Mouse (Mus musculus): ENCODE measurements around the gene Masp2. TPM values are rescaled to one million over a fixed set of nuclear protein-coding genes. Genes with fewer than 3 reads are reported as not detected.

Gene Masp2
- polyA plus RNA-seq, 1 experiment: 1.3 TPM

DNA sequence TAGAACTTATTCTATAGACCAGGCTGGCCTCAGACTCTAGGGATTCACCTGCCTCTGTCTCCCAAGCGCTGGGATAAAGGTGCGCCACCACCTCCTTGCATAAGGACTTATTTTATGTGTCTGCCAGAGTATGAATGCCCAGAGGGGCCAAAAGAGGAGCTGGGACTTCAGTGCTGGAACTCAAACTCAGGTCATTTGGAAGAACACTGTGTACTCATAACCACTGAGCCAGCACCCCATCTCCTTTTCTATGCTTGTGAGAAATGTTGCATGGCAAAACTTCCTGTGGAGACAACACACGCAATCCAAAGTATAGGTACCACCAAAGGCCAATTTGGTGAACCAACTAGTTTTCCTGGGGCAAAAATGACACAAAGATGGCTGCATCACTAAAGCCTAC lies 5.6 kb upstream of the Masp2 start:
- DNase-seq (ENCODE audit: low read depth in 1 of 2, low spot score in 2 of 2): no peak
- no peaks in the 10 kb centered on the region for H3K27me3 ChIP-seq (ENCODE audit: control insufficient read depth, insufficient read depth, low read length)
- H3K27ac ChIP-seq (ENCODE audit: insufficient read depth, low read length): no peak overlapping the region
- peaks cover 11% of the 10 kb centered on the region; the same call in 1 of the 2 replicates for H3K4me1 ChIP-seq (ENCODE audit: control insufficient read depth, insufficient read depth, insufficient read length)
- no peak overlapping the region for H3K4me3 ChIP-seq (ENCODE audit: extremely low read depth, insufficient read depth, insufficient read length)
- no peak for TF ChIP-seq CTCF (IDR thresholded peaks at IDR 0.05; ENCODE audit: extremely low read depth, insufficient read depth, insufficient read length, insufficient replicate concordance)
- TF ChIP-seq POLR2A (IDR thresholded peaks at IDR 0.05; ENCODE audit: low read depth, low read length): no peak
- peaks cover 15% of the 10 kb centered on the region for H3K36me3 ChIP-seq (ENCODE audit: control insufficient read depth, insufficient read depth, low read length)
- WGBS: 93% methylated on average over 3 of the region's 3 CpGs

GRCm38 (mm10) chr4:148598826-148599225 lies 3.5 kb upstream of the Masp2 start:
- H3K27me3 ChIP-seq (ENCODE audit: control insufficient read depth, insufficient read depth, low read length): no peaks in the 10 kb centered on the region
- WGBS: 92% methylated on average over 12 of the region's 12 CpGs
- H3K36me3 ChIP-seq (ENCODE audit: control insufficient read depth, insufficient read depth, low read length): peaks cover 13% of the 10 kb centered on the region
- no peak for DNase-seq (ENCODE audit: low read depth in 1 of 2, low spot score in 2 of 2)
- no peak overlapping the region for H3K27ac ChIP-seq (ENCODE audit: insufficient read depth, low read length)
- TF ChIP-seq POLR2A (IDR thresholded peaks at IDR 0.05; ENCODE audit: low read depth, low read length): no peak
- no peak for TF ChIP-seq CTCF (IDR thresholded peaks at IDR 0.05; ENCODE audit: extremely low read depth, insufficient read depth, insufficient read length, insufficient replicate concordance)
- no peak overlapping the region for H3K4me3 ChIP-seq (ENCODE audit: extremely low read depth, insufficient read depth, insufficient read length)
- H3K4me1 ChIP-seq (ENCODE audit: control insufficient read depth, insufficient read depth, insufficient read length): no peaks in the 10 kb centered on the region

DNA sequence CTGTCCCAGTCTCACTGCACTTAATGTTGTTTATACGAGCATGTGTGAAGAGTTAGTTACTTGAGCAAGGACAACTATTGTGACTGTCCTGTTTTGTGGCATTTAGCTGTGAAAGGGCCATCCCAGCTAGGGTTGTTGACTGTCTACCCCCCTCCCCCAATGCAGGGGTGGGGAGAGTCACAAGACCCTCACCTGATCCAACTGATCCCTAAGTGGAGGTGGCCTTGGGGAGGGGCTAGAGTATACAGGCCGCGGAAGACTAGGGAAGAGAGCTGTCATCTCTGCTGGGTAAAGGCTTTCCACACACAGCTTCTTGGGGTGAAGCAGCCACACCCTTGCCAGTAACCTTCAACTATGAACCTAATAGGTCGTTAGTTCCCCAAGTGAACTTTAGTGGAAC lies 2.0 kb upstream of the Masp2 start:
- Histone ChIP-seq H3K4me1 (ENCODE audit: control insufficient read depth, insufficient read depth, insufficient read length) (no peaks in the 10 kb centered on the region), H3K27ac (ENCODE audit: insufficient read depth, low read length) (no peak overlapping the region), H3K27me3 (ENCODE audit: control insufficient read depth, insufficient read depth, low read length) (no peaks in the 10 kb centered on the region), H3K36me3 (ENCODE audit: control insufficient read depth, insufficient read depth, low read length) (0 out of 2 replicates have a peak, but pooled peaks cover 3% of the 10 kb centered on the region), H3K4me3 (ENCODE audit: extremely low read depth, insufficient read depth, insufficient read length) (no peak overlapping the region)
- no peak for DNase-seq (ENCODE audit: low read depth in 1 of 2, low spot score in 2 of 2)
- 82% methylated on average over 4 of the region's 4 CpGs for WGBS
- TF ChIP-seq POLR2A (IDR thresholded peaks at IDR 0.05; ENCODE audit: low read depth, low read length) (no peak), CTCF (IDR thresholded peaks at IDR 0.05; ENCODE audit: extremely low read depth, insufficient read depth, insufficient read length, insufficient replicate concordance) (no peak)

DNA sequence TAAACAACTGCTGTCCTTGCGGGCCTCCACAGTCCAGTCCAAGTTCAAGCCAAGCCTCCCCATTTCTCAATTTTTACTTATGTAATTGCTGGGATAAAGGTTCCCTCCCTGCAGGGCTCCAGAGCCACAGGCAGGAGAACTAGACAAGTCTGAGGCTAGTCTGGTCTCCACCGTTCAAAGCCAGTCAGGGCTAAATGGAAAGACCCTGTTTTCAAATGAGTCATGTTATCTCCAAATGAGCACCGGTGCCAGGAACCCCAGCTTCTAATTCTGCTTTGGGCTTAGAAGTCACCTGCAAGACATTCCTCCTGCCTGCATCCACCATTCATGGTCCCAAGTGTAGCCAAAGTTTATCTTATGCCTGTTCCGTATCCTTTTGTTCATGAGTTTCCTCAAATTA lies 483 bp upstream of the Masp2 start:
- Histone ChIP-seq H3K4me1 (ENCODE audit: control insufficient read depth, insufficient read depth, insufficient read length) (no peaks in the 10 kb centered on the region), H3K27me3 (ENCODE audit: control insufficient read depth, insufficient read depth, low read length) (no peaks in the 10 kb centered on the region), H3K4me3 (ENCODE audit: extremely low read depth, insufficient read depth, insufficient read length) (no peak overlapping the region), H3K36me3 (ENCODE audit: control insufficient read depth, insufficient read depth, low read length) (0 out of 2 replicates have a peak, but pooled peaks cover 2% of the 10 kb centered on the region), H3K27ac (ENCODE audit: insufficient read depth, low read length) (no peak overlapping the region)
- DNase-seq (ENCODE audit: low read depth in 1 of 2, low spot score in 2 of 2): no peak
- TF ChIP-seq CTCF (IDR thresholded peaks at IDR 0.05; ENCODE audit: extremely low read depth, insufficient read depth, insufficient read length, insufficient replicate concordance): no peak
- TF ChIP-seq POLR2A (IDR thresholded peaks at IDR 0.05; ENCODE audit: low read depth, low read length): no peak
- WGBS: 57% methylated on average over 4 of the region's 4 CpGs

- Histone ChIP-seq H3K36me3 (ENCODE audit: control insufficient read depth, insufficient read depth, low read length) (0 out of 2 replicates have a peak, but pooled peaks cover 2% of the 10 kb centered on the region), H3K27me3 (ENCODE audit: control insufficient read depth, insufficient read depth, low read length) (no peaks in the 10 kb centered on the region), H3K4me3 (ENCODE audit: extremely low read depth, insufficient read depth, insufficient read length) (no peak overlapping the region), H3K27ac (ENCODE audit: insufficient read depth, low read length) (no peak overlapping the region), H3K4me1 (ENCODE audit: control insufficient read depth, insufficient read depth, insufficient read length) (no peaks in the 10 kb centered on the region)
- no peak for DNase-seq (ENCODE audit: low read depth in 1 of 2, low spot score in 2 of 2)
- 88% methylated on average over 10 of the region's 10 CpGs for WGBS
- TF ChIP-seq POLR2A (IDR thresholded peaks at IDR 0.05; ENCODE audit: low read depth, low read length): no peak
- no peak for TF ChIP-seq CTCF (IDR thresholded peaks at IDR 0.05; ENCODE audit: extremely low read depth, insufficient read depth, insufficient read length, insufficient replicate concordance)
These were observed 1.2 kb downstream of the Masp2 start for GRCm38 (mm10) chr4:148603376-148604139.

- no peak overlapping the region for H3K27ac ChIP-seq (ENCODE audit: insufficient read depth, low read length)
- no peak for TF ChIP-seq CTCF (IDR thresholded peaks at IDR 0.05; ENCODE audit: extremely low read depth, insufficient read depth, insufficient read length, insufficient replicate concordance)
- 80% methylated on average over 7 of the region's 7 CpGs for WGBS
- H3K36me3 ChIP-seq (ENCODE audit: control insufficient read depth, insufficient read depth, low read length): no peaks in the 10 kb centered on the region
- DNase-seq (ENCODE audit: low read depth in 1 of 2, low spot score in 2 of 2): no peak
- no peak overlapping the region for H3K4me3 ChIP-seq (ENCODE audit: extremely low read depth, insufficient read depth, insufficient read length)
- H3K27me3 ChIP-seq (ENCODE audit: control insufficient read depth, insufficient read depth, low read length): no peaks in the 10 kb centered on the region
- H3K4me1 ChIP-seq (ENCODE audit: control insufficient read depth, insufficient read depth, insufficient read length): no peaks in the 10 kb centered on the region
These were observed 1.8 kb downstream of the Masp2 start for GRCm38 (mm10) chr4:148604141-148604540.

DNA sequence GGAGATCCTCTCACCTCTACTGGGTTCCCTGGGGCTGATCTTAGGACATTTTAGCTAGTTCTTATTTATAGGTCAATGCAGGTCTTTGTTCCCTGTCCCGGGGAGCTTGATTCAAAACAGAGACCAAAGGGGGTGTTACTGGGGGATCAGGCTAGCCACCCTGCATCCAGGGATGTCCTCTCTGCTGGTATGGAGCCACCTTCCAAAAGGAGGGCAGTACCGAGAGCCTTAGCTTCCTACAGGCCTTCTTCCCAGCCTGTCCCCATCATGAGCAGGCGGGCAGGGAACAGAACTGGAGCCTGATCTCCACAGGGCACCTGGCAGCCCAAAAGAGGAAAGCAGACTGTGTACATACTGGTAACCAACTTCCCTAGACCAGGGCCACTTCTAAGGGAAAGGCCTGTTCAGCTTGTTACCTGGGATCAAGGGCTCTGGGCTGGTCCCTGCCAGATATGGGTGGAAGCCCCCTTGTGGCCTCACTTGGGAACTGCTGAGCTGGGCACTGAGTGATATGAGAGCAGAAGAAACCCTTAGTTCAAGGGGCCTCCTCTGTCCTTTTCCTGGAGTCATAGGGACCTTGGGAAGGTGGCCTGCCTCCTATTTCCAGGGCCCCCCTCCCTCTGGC lies 2.3 kb downstream of the Masp2 start:
- WGBS: 96% methylated on average over 3 of the region's 3 CpGs
- no peaks in the 10 kb centered on the region for H3K36me3 ChIP-seq (ENCODE audit: control insufficient read depth, insufficient read depth, low read length)
- H3K4me3 ChIP-seq (ENCODE audit: extremely low read depth, insufficient read depth, insufficient read length): no peak overlapping the region
- no peaks in the 10 kb centered on the region for H3K27me3 ChIP-seq (ENCODE audit: control insufficient read depth, insufficient read depth, low read length)
- H3K4me1 ChIP-seq (ENCODE audit: control insufficient read depth, insufficient read depth, insufficient read length): no peaks in the 10 kb centered on the region
- H3K27ac ChIP-seq (ENCODE audit: insufficient read depth, low read length): no peak overlapping the region
- no peak for TF ChIP-seq POLR2A (IDR thresholded peaks at IDR 0.05; ENCODE audit: low read depth, low read length)
- TF ChIP-seq CTCF (IDR thresholded peaks at IDR 0.05; ENCODE audit: extremely low read depth, insufficient read depth, insufficient read length, insufficient replicate concordance): peak; percentile 53; the same call in 1 of the 2 replicates
- DNase-seq (ENCODE audit: low read depth in 1 of 2, low spot score in 2 of 2): peak; percentile 22 to 62
